Mouse (Mus musculus): ENCODE data around the gene Tfip11. TPM values are rescaled to one million over a fixed set of nuclear protein-coding genes. Genes with fewer than 3 reads are reported as not detected.

Gene Tfip11
- polyA plus RNA-seq (2012; rRNA removed): 29.8 and 36.5 TPM in 2 replicates

- peak; percentile 78 to 93 for DNase-seq (ENCODE audit: low read depth in 1 of 2, low spot score in 2 of 2)
- no peaks in the 10 kb centered on the region for H3K27me3 ChIP-seq (ENCODE audit: control insufficient read depth, insufficient read depth, low read length)
- peaks cover 7% of the 10 kb centered on the region; the same call in 1 of the 2 replicates for H3K4me1 ChIP-seq (ENCODE audit: control insufficient read depth, insufficient read depth, insufficient read length)
- TF ChIP-seq CTCF (IDR thresholded peaks at IDR 0.05; ENCODE audit: extremely low read depth, insufficient read depth, insufficient read length, insufficient replicate concordance): no peak
- 0 out of 2 replicates have a peak, but pooled peaks have one; percentile 39 for TF ChIP-seq POLR2A (IDR thresholded peaks at IDR 0.05; ENCODE audit: low read depth, low read length)
- H3K36me3 ChIP-seq (ENCODE audit: control insufficient read depth, insufficient read depth, low read length): peaks cover 22% of the 10 kb centered on the region
- peak within 1 kb of the TSS; percentile 63 for H3K27ac ChIP-seq (ENCODE audit: insufficient read depth, low read length)
- peak within 1 kb of the TSS; percentile 92 for H3K4me3 ChIP-seq (ENCODE audit: extremely low read depth, insufficient read depth, insufficient read length)
- 5% methylated on average over 48 of the region's 48 CpGs for WGBS
These were observed at the start of gene Tfip11 for GRCm38 (mm10) chr5:112325546-112326445. Gene Tfip11 (plus strand): TSS chr5:112326358.

- H3K4me3 ChIP-seq (ENCODE audit: extremely low read depth, insufficient read depth, insufficient read length): peak overlapping the region; percentile 80
- H3K27ac ChIP-seq (ENCODE audit: insufficient read depth, low read length): peak overlapping the region; percentile 92
- WGBS: under 1% methylated on average over 24 of the region's 24 CpGs
- H3K36me3 ChIP-seq (ENCODE audit: control insufficient read depth, insufficient read depth, low read length): no peaks in the 10 kb centered on the region
- TF ChIP-seq CTCF (IDR thresholded peaks at IDR 0.05; ENCODE audit: extremely low read depth, insufficient read depth, insufficient read length, insufficient replicate concordance): no peak
- H3K4me1 ChIP-seq (ENCODE audit: control insufficient read depth, insufficient read depth, insufficient read length): peaks cover 55% of the 10 kb centered on the region
- H3K27me3 ChIP-seq (ENCODE audit: control insufficient read depth, insufficient read depth, low read length): no peaks in the 10 kb centered on the region
- DNase-seq (ENCODE audit: low read depth in 1 of 2, low spot score in 2 of 2): no peak
These were observed 49.2 kb upstream of the Tfip11 start for GRCm38 (mm10) chr5:112276907-112277348.

- DNase-seq (ENCODE audit: low read depth in 1 of 2, low spot score in 2 of 2): no peak
These were observed 48.2 kb upstream of the Tfip11 start for GRCm38 (mm10) chr5:112277906-112278470.

GRCm38 (mm10) chr5:112279181-112280021 is 46.8 kb upstream of the Tfip11 start:
- no peak for TF ChIP-seq POLR2A (IDR thresholded peaks at IDR 0.05; ENCODE audit: low read depth, low read length)
- no peak for TF ChIP-seq CTCF (IDR thresholded peaks at IDR 0.05; ENCODE audit: extremely low read depth, insufficient read depth, insufficient read length, insufficient replicate concordance)
- WGBS: 27% methylated on average over 17 of the region's 17 CpGs
- Histone ChIP-seq H3K4me3 (ENCODE audit: extremely low read depth, insufficient read depth, insufficient read length) (peak overlapping the region; percentile 12; the same call in 1 of the 2 replicates), H3K4me1 (ENCODE audit: control insufficient read depth, insufficient read depth, insufficient read length) (peaks cover 56% of the 10 kb centered on the region), H3K36me3 (ENCODE audit: control insufficient read depth, insufficient read depth, low read length) (no peaks in the 10 kb centered on the region), H3K27ac (ENCODE audit: insufficient read depth, low read length) (peak overlapping the region; percentile 71), H3K27me3 (ENCODE audit: control insufficient read depth, insufficient read depth, low read length) (no peaks in the 10 kb centered on the region)
- DNase-seq (ENCODE audit: low read depth in 1 of 2, low spot score in 2 of 2): no peak

More at GRCm38 (mm10) chr5:112277906-112278470, 48.2 kb upstream of the Tfip11 start:
- Histone ChIP-seq H3K4me1 (ENCODE audit: control insufficient read depth, insufficient read depth, insufficient read length) (peaks cover 54% of the 10 kb centered on the region), H3K27ac (ENCODE audit: insufficient read depth, low read length) (peak overlapping the region; percentile 44), H3K4me3 (ENCODE audit: extremely low read depth, insufficient read depth, insufficient read length) (peak overlapping the region; percentile 45), H3K27me3 (ENCODE audit: control insufficient read depth, insufficient read depth, low read length) (no peaks in the 10 kb centered on the region), H3K36me3 (ENCODE audit: control insufficient read depth, insufficient read depth, low read length) (no peaks in the 10 kb centered on the region)
- no peak for TF ChIP-seq CTCF (IDR thresholded peaks at IDR 0.05; ENCODE audit: extremely low read depth, insufficient read depth, insufficient read length, insufficient replicate concordance)
- no peak for TF ChIP-seq POLR2A (IDR thresholded peaks at IDR 0.05; ENCODE audit: low read depth, low read length)
- 51% methylated on average over 11 of the region's 11 CpGs for WGBS

GRCm38 (mm10) chr5:112280151-112280550 is 46.0 kb upstream of the Tfip11 start:
- Histone ChIP-seq H3K27me3 (ENCODE audit: control insufficient read depth, insufficient read depth, low read length) (no peaks in the 10 kb centered on the region), H3K4me3 (ENCODE audit: extremely low read depth, insufficient read depth, insufficient read length) (no peak overlapping the region), H3K36me3 (ENCODE audit: control insufficient read depth, insufficient read depth, low read length) (no peaks in the 10 kb centered on the region), H3K27ac (ENCODE audit: insufficient read depth, low read length) (peak overlapping the region; percentile 71), H3K4me1 (ENCODE audit: control insufficient read depth, insufficient read depth, insufficient read length) (peaks cover 49% of the 10 kb centered on the region)
- no peak for TF ChIP-seq POLR2A (IDR thresholded peaks at IDR 0.05; ENCODE audit: low read depth, low read length)
- no peak for TF ChIP-seq CTCF (IDR thresholded peaks at IDR 0.05; ENCODE audit: extremely low read depth, insufficient read depth, insufficient read length, insufficient replicate concordance)
- WGBS: 33% methylated on average over 7 of the region's 7 CpGs
- DNase-seq (ENCODE audit: low read depth in 1 of 2, low spot score in 2 of 2): no peak
